Mouse (Mus musculus) lung, postnatal 4 days (tissue): ENCODE results near the gene Zmynd8.

Source experiments
- DNase-seq, 2 experiments: peaks; one replicate each; pipeline ENCODE4 v3.0.0; 2021

Zmynd8 gene

GRCm38 (mm10) chr2:165856611-165857200, 42.1 kb downstream of the Zmynd8 start:
- DNase-seq: no peak

- DNase-seq: peak; percentile 55
Observed at GRCm38 (mm10) chr2:165855641-165856301, 43.0 kb downstream of the Zmynd8 start.

GRCm38 (mm10) chr2:165854207-165854968, 44.4 kb downstream of the Zmynd8 start:
- DNase-seq: no peak

- no peak for DNase-seq
Observed at GRCm38 (mm10) chr2:165852896-165853633, 45.8 kb downstream of the Zmynd8 start.

GRCm38 (mm10) chr2:165852453-165852852, 46.4 kb downstream of the Zmynd8 start:
- peak; percentile 67 to 71 for DNase-seq

- no peak for DNase-seq
Observed at GRCm38 (mm10) chr2:165851811-165852415, 46.9 kb downstream of the Zmynd8 start.

GRCm38 (mm10) chr2:165850826-165851225, 48.0 kb downstream of the Zmynd8 start:
- no peak for DNase-seq

GRCm38 (mm10) chr2:165849129-165849528, 49.7 kb downstream of the Zmynd8 start:
- peak; percentile 67 to 81 for DNase-seq

- peak in 1 of 2 experiments; percentile 56 for DNase-seq
Observed at GRCm38 (mm10) chr2:165846787-165847186, 52.0 kb downstream of the Zmynd8 start.

GRCm38 (mm10) chr2:165845490-165845889, 53.3 kb downstream of the Zmynd8 start:
- no peak for DNase-seq

- DNase-seq: peak; percentile 36 to 46
Observed at GRCm38 (mm10) chr2:165843350-165843749, 55.5 kb downstream of the Zmynd8 start.

- no peak for DNase-seq
Observed at GRCm38 (mm10) chr2:165842241-165842640, 56.6 kb downstream of the Zmynd8 start.

- DNase-seq: no peak
Observed at GRCm38 (mm10) chr2:165841805-165842204, 57.0 kb downstream of the Zmynd8 start.

GRCm38 (mm10) chr2:165840852-165841251, 58.0 kb downstream of the Zmynd8 start:
- DNase-seq: no peak

GRCm38 (mm10) chr2:165839317-165839652, 59.5 kb downstream of the Zmynd8 start:
- DNase-seq: no peak

GRCm38 (mm10) chr2:165838606-165839316, 60.1 kb downstream of the Zmynd8 start:
- DNase-seq: no peak

GRCm38 (mm10) chr2:165834601-165835000, 64.2 kb downstream of the Zmynd8 start:
- no peak for DNase-seq

GRCm38 (mm10) chr2:165833468-165833867, 65.3 kb downstream of the Zmynd8 start:
- DNase-seq: no peak

GRCm38 (mm10) chr2:165832720-165833119, 66.1 kb downstream of the Zmynd8 start:
- peak in 1 of 2 experiments; percentile 39 for DNase-seq

GRCm38 (mm10) chr2:165832295-165832694, 66.5 kb downstream of the Zmynd8 start:
- DNase-seq: peak; percentile 43 to 56

- no peak for DNase-seq
Observed at GRCm38 (mm10) chr2:165831637-165832289, 67.1 kb downstream of the Zmynd8 start.

GRCm38 (mm10) chr2:165828770-165829169, 70.0 kb downstream of the Zmynd8 start:
- no peak for DNase-seq
